In the genomic region with DNA sequence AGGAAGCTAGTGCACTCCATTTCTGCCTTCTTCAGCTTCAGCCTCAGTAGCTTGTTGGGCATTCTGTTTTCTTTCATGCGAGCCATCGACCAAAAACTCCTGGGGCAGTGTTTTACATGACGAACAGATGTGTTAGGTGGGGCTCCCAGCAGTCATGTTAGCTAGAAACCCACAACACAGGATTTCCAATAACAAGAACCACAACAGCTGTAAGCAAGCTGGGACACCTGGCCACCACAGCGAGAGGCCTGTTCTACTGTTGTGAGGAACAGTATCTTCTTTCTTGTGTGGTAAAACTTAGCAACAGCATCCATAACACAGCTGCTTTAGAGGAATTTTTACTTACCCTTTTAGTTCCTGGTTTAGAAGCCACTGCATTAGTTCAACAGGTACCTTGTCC, we compare ENCODE assay signal across 20 mouse cellular contexts.
A peak's percentile ranks its signal among the peaks of the same experiment; 100 is the strongest.
DNase-seq lines count a peak whose midpoint lies in the region; ATAC-seq and TF ChIP-seq lines count a peak whose summit lies in the region.
"Had no signal": no experiment of that assay in that cellular context is flagged by ENCODE, and none has a peak within 500 bp of the region (broad histone marks: within the 10 kb centered on the region; RNA-seq: fewer than 3 reads in every experiment).

No protein-coding gene starts in this region.

- no peak overlapping the region for H3K9ac ChIP-seq in forebrain, embryonic 11.5 days (ENCODE audit: low read length)
- no peak overlapping the region for H3K9ac ChIP-seq in forebrain, postnatal 0 days
- H3K9ac ChIP-seq in midbrain, embryonic 16.5 days (ENCODE audit: low read depth, low read length) = no peak overlapping the region
- H3K9ac ChIP-seq: embryonic facial prominence, embryonic 15.5 days; forebrain, embryonic 15.5 days; lung, embryonic 15.5 days; midbrain, embryonic 12.5 days had no signal

- no peaks in the 10 kb centered on the region for H3K27me3 ChIP-seq in forebrain, embryonic 11.5 days (ENCODE audit: control insufficient read depth, insufficient read depth, low read length)
- no peaks in the 10 kb centered on the region for H3K27me3 ChIP-seq in forebrain, postnatal 0 days (ENCODE audit: insufficient read depth, low read length)
- no peaks in the 10 kb centered on the region for H3K27me3 ChIP-seq in midbrain, embryonic 16.5 days (ENCODE audit: control insufficient read depth, insufficient read depth, low read depth, low read length)
- H3K27me3 ChIP-seq: embryonic facial prominence, embryonic 15.5 days; forebrain, embryonic 15.5 days; lung, embryonic 15.5 days; midbrain, embryonic 12.5 days had no signal

- WGBS in forebrain, embryonic 11.5 days = 82% methylated on average over 4 of the region's 4 CpGs
- WGBS in forebrain, postnatal 0 days = 93% methylated on average over 4 of the region's 4 CpGs
- 91% methylated on average over 4 of the region's 4 CpGs for WGBS in midbrain, embryonic 16.5 days

- no peak overlapping the region for H3K4me2 ChIP-seq in forebrain, embryonic 11.5 days (ENCODE audit: low read depth, low read length, severe bottlenecking)
- no peak overlapping the region for H3K4me2 ChIP-seq in forebrain, postnatal 0 days (ENCODE audit: low read depth)
- H3K4me2 ChIP-seq in midbrain, embryonic 16.5 days (ENCODE audit: low read length) = no peak overlapping the region
- H3K4me2 ChIP-seq: embryonic facial prominence, embryonic 15.5 days; forebrain, embryonic 15.5 days; lung, embryonic 15.5 days; midbrain, embryonic 12.5 days had no signal

- H3K36me3 ChIP-seq in forebrain, embryonic 11.5 days (ENCODE audit: control insufficient read depth, insufficient read depth, low read length) = no peaks in the 10 kb centered on the region
- no peaks in the 10 kb centered on the region for H3K36me3 ChIP-seq in forebrain, postnatal 0 days (ENCODE audit: insufficient read depth)
- H3K36me3 ChIP-seq in midbrain, embryonic 16.5 days (ENCODE audit: control insufficient read depth, insufficient read depth, low read length) = no peaks in the 10 kb centered on the region
- H3K36me3 ChIP-seq: embryonic facial prominence, embryonic 15.5 days; forebrain, embryonic 15.5 days; lung, embryonic 15.5 days; midbrain, embryonic 12.5 days had no signal

- H3K27ac ChIP-seq in forebrain, embryonic 11.5 days (ENCODE audit: low read depth, low read length) = no peak overlapping the region
- no peak overlapping the region for H3K27ac ChIP-seq in forebrain, postnatal 0 days (ENCODE audit: low read depth, low read length)
- H3K27ac ChIP-seq in midbrain, embryonic 16.5 days (ENCODE audit: low read length) = no peak overlapping the region
- H3K27ac ChIP-seq: embryonic facial prominence, embryonic 15.5 days; forebrain, embryonic 15.5 days; hindbrain, postnatal 0 days; lung, embryonic 15.5 days; midbrain, embryonic 12.5 days had no signal

- peak; percentile 19 for DNase-seq in forebrain, embryonic 11.5 days (ENCODE audit: low spot score)
- DNase-seq in forebrain, postnatal 0 days = no peak
- peak; percentile 40 for DNase-seq in A20 (ENCODE audit: low read depth, low spot score)
- peak; percentile 55 for DNase-seq in induced T-regulatory cell, adult 2 months (ENCODE audit: low read depth)
- peak; percentile 73 to 86 for DNase-seq in thymus, adult 18-20 months
- no peak for DNase-seq in cerebellum, adult 9-10 months
- no peak for DNase-seq in B cell, adult 2 months
- DNase-seq: cerebellum, postnatal 25 days; gastrocnemius, postnatal 14 days; heart, postnatal 10 days; kidney, postnatal 14 days; layer of hippocampus, postnatal 36 days; liver; right cerebral cortex, adult 18-20 months had no signal

- H3K9me3 ChIP-seq in forebrain, embryonic 11.5 days (ENCODE audit: control insufficient read depth, low read length) = no peaks in the 10 kb centered on the region
- H3K9me3 ChIP-seq in forebrain, postnatal 0 days (ENCODE audit: low read length) = no peaks in the 10 kb centered on the region
- H3K9me3 ChIP-seq in midbrain, embryonic 16.5 days (replicated peaks; ENCODE audit: control insufficient read depth, low read length, poor library complexity, severe bottlenecking) = no peaks in the 10 kb centered on the region
- H3K9me3 ChIP-seq: embryonic facial prominence, embryonic 15.5 days; forebrain, embryonic 15.5 days; lung, embryonic 15.5 days; midbrain, embryonic 12.5 days had no signal

- no peak for TF ChIP-seq CTCF in forebrain, postnatal 0 days (IDR thresholded peaks at IDR 0.05; ENCODE audit: low read depth)

- H3K4me3 ChIP-seq in forebrain, embryonic 11.5 days (ENCODE audit: low read depth, low read length) = no peak overlapping the region
- H3K4me3 ChIP-seq in forebrain, postnatal 0 days (ENCODE audit: low read depth, low read length) = no peak overlapping the region
- no peak overlapping the region for H3K4me3 ChIP-seq in midbrain, embryonic 16.5 days (ENCODE audit: low read depth, low read length)
- H3K4me3 ChIP-seq: embryonic facial prominence, embryonic 15.5 days; forebrain, embryonic 15.5 days; lung, embryonic 15.5 days; midbrain, embryonic 12.5 days had no signal

- no peak for ATAC-seq in forebrain, embryonic 11.5 days (replicated peaks; ENCODE audit: low FRiP score)
- no peak for ATAC-seq in forebrain, postnatal 0 days
- ATAC-seq in midbrain, embryonic 16.5 days = no peak
- ATAC-seq: forebrain, embryonic 15.5 days; hindbrain, postnatal 0 days had no signal

- H3K4me1 ChIP-seq in forebrain, embryonic 11.5 days (replicated peaks; ENCODE audit: control insufficient read depth, insufficient read depth, low read length) = peaks cover 7% of the 10 kb centered on the region; the same call in 1 of the 2 replicates
- H3K4me1 ChIP-seq in forebrain, postnatal 0 days (ENCODE audit: insufficient read depth) = peaks cover 6% of the 10 kb centered on the region; the same call in 1 of the 2 replicates
- H3K4me1 ChIP-seq in midbrain, embryonic 16.5 days (ENCODE audit: control insufficient read depth, insufficient read depth, low read length) = peaks cover 4% of the 10 kb centered on the region

Comparison
In these comparisons a context has a peak if more than half of its experiments do, and no peak if none do; other contexts are left out.
1. DNase-seq: peak in forebrain, embryonic 11.5 days (single experiment), A20 (single experiment), induced T-regulatory cell, adult 2 months (single experiment) and thymus, adult 18-20 months (2 of 2); none in forebrain, postnatal 0 days (single experiment), cerebellum, adult 9-10 months (single experiment) and B cell, adult 2 months (0 of 2).